Mouse (Mus musculus) mature B cell (primary cell): Measurements from ENCODE around the gene Taldo1.

Experiments
- in situ Hi-C: fragments of 300-500 bp; cut with MboI; formaldehyde crosslinking; loops from 2 replicates; pipeline ENCODE4 v1.14.3; 2019

Gene Taldo1

GRCm38 (mm10) chr7:141387807-141388486 lies 4.1 kb upstream of the Taldo1 start:
- in situ Hi-C loops: no loop called here

GRCm38 (mm10) chr7:141388487-141389109 lies 3.4 kb upstream of the Taldo1 start:
- in situ Hi-C loops: no loop called here

- in situ Hi-C loops: no loop called here
Measured at GRCm38 (mm10) chr7:141390326-141391259, 1.4 kb upstream of the Taldo1 start.

- in situ Hi-C loops: no loop called here
Measured at GRCm38 (mm10) chr7:141392552-141393222, 688 bp downstream of the Taldo1 start.

GRCm38 (mm10) chr7:141394158-141394557 lies 2.2 kb downstream of the Taldo1 start:
- in situ Hi-C loops: no loop called here

- in situ Hi-C loops: no loop called here
Measured at GRCm38 (mm10) chr7:141394771-141395170, 2.8 kb downstream of the Taldo1 start.

- in situ Hi-C loops: no loop called here
Measured at GRCm38 (mm10) chr7:141395348-141395747, 3.3 kb downstream of the Taldo1 start.

- in situ Hi-C loops: loop anchor here (10.0 kb wide), 1 partner anchor 121 kb away; no protein-coding TSS in a partner anchor
Measured at GRCm38 (mm10) chr7:141403305-141403704, 11.3 kb downstream of the Taldo1 start.

GRCm38 (mm10) chr7:141405466-141405865 lies 13.5 kb downstream of the Taldo1 start:
- in situ Hi-C loops: loop anchor here (10.0 kb wide), 1 partner anchor 119 kb away; no protein-coding TSS in a partner anchor

GRCm38 (mm10) chr7:141407670-141408069 lies 15.7 kb downstream of the Taldo1 start:
- in situ Hi-C loops: loop anchor here (10.0 kb wide), 1 partner anchor 117 kb away; no protein-coding TSS in a partner anchor

- in situ Hi-C loops: loop anchor here (10.0 kb wide), 1 partner anchor 116 kb away; no protein-coding TSS in a partner anchor
Measured at GRCm38 (mm10) chr7:141408833-141409232, 16.8 kb downstream of the Taldo1 start.

- in situ Hi-C loops: no loop called here
Measured at GRCm38 (mm10) chr7:141410631-141411030, 18.6 kb downstream of the Taldo1 start.

GRCm38 (mm10) chr7:141411667-141412066 lies 19.7 kb downstream of the Taldo1 start:
- in situ Hi-C loops: no loop called here

GRCm38 (mm10) chr7:141413331-141413730 lies 21.3 kb downstream of the Taldo1 start:
- in situ Hi-C loops: no loop called here

- in situ Hi-C loops: no loop called here
Measured at GRCm38 (mm10) chr7:141413809-141414584, 22.0 kb downstream of the Taldo1 start, which contains the start of gene Gatd1. Gatd1 (minus strand) TSS chr7:141414136.

GRCm38 (mm10) chr7:141416144-141416841 lies 24.3 kb downstream of the Taldo1 start:
- in situ Hi-C loops: no loop called here

GRCm38 (mm10) chr7:141417731-141418681 lies 26.0 kb downstream of the Taldo1 start:
- in situ Hi-C loops: no loop called here

- in situ Hi-C loops: no loop called here
Measured at GRCm38 (mm10) chr7:141418970-141419369, 27.0 kb downstream of the Taldo1 start.
